Mouse (Mus musculus) brain, adult 2 months (tissue): ENCODE data around the gene Tln1.
"Not testable (repeated sequence)": the region's sequence is repeated elsewhere in the genome, so short reads cannot be mapped to it uniquely, and the experiment has no call there.

Source experiments
- DNase-seq: peaks from one replicate; pipeline ENCODE4 v3.0.0; 2011; ENCODE audit warnings: low read depth, low spot score

Gene Tln1

GRCm38 (mm10) chr4:43578376-43579204, 16.1 kb upstream of the Tln1 start, which contains the start of the genes Rgp1 and Gba2:
Rgp1 (plus strand) TSS chr4:43578715.
Gba2 (minus strand) TSS chr4:43578873.
- DNase-seq: peak; percentile 92

GRCm38 (mm10) chr4:43577237-43577881, 14.9 kb upstream of the Tln1 start:
- DNase-seq: peak; percentile 79

GRCm38 (mm10) chr4:43575356-43575755, 12.9 kb upstream of the Tln1 start:
- DNase-seq: no peak

- DNase-seq: no peak
Observed at GRCm38 (mm10) chr4:43573561-43573960, 11.1 kb upstream of the Tln1 start.

- no peak for DNase-seq
Observed at GRCm38 (mm10) chr4:43571395-43572045, 9.0 kb upstream of the Tln1 start.

- DNase-seq: no peak
Observed at GRCm38 (mm10) chr4:43567140-43567539, 4.6 kb upstream of the Tln1 start.

GRCm38 (mm10) chr4:43564231-43564630, 1.7 kb upstream of the Tln1 start:
- DNase-seq: no peak

GRCm38 (mm10) chr4:43563601-43563875, 1.0 kb upstream of the Tln1 start:
- DNase-seq: no peak

GRCm38 (mm10) chr4:43562769-43563600, 494 bp upstream of the Tln1 start:
- peak; percentile 39 for DNase-seq

- DNase-seq: no peak
Observed at GRCm38 (mm10) chr4:43561436-43561996, 975 bp downstream of the Tln1 start.

GRCm38 (mm10) chr4:43560976-43561375, 1.5 kb downstream of the Tln1 start:
- DNase-seq: no peak

GRCm38 (mm10) chr4:43560243-43560611, 2.3 kb downstream of the Tln1 start:
- DNase-seq: no peak

- no peak for DNase-seq
Observed at GRCm38 (mm10) chr4:43559519-43560242, 2.8 kb downstream of the Tln1 start.

GRCm38 (mm10) chr4:43558631-43559356, 3.7 kb downstream of the Tln1 start:
- DNase-seq: peak; percentile 53

- no peak for DNase-seq
Observed at GRCm38 (mm10) chr4:43558028-43558630, 4.4 kb downstream of the Tln1 start.

GRCm38 (mm10) chr4:43555926-43556325, 6.6 kb downstream of the Tln1 start:
- DNase-seq: no peak

- DNase-seq: no peak
Observed at GRCm38 (mm10) chr4:43553891-43554290, 8.6 kb downstream of the Tln1 start.

- DNase-seq: peak; percentile 83
Observed at GRCm38 (mm10) chr4:43552437-43552836, 10.1 kb downstream of the Tln1 start.

- DNase-seq: not testable (repeated sequence)
Observed at GRCm38 (mm10) chr4:43551854-43552253, 10.6 kb downstream of the Tln1 start.

GRCm38 (mm10) chr4:43549055-43549454, 13.4 kb downstream of the Tln1 start:
- DNase-seq: no peak
